Mouse (Mus musculus) heart, adult 2 months (tissue): Measurements from ENCODE around the gene Plcb3.

Experiments
- CTCF ChIP-seq: fragments of 200-600 bp; IDR thresholded peaks from 2 replicates; pipeline ENCODE4 v1.8.1; 2022; ENCODE audit warnings: antibody characterized with exemption, mild to moderate bottlenecking, moderate library complexity
- POLR2A ChIP-seq: fragments of 200-500 bp; IDR thresholded peaks from 2 replicates; pipeline ENCODE4 v1.6.1; 2011; ENCODE audit warnings: mild to moderate bottlenecking, low read depth, low read length, control low read depth; ENCODE audit not compliant: insufficient read depth

GRCm38 (mm10) chr19:6940396-6941351 is 35.6 kb downstream of the Plcb3 start:
- TF ChIP-seq POLR2A (no peak), CTCF (no peak)
